Mouse (Mus musculus) stomach, embryonic 14.5 days (tissue): ENCODE data around the gene Dapk1. TPM values are rescaled to one million over a fixed set of nuclear protein-coding genes. Genes with fewer than 3 reads are reported as not detected.

Source experiments
- ATAC-seq: fragments of 200-750 bp; cut with Nextera tagmentation; 2 replicates; pipeline ENCODE4 v1.8.0; 2017; ENCODE audit warnings: low read depth, moderate TSS enrichment; ENCODE audit not compliant: insufficient number of reproducible peaks, insufficient read depth, low FRiP score
- H3K27ac ChIP-seq: fragments of 300-500 bp; sonication (generic); 2 replicates; pipeline ENCODE4 v1.5.1; 2014; ENCODE audit warnings: mild to moderate bottlenecking, low read length, moderate library complexity, mixed read lengths
- H3K27me3 ChIP-seq: fragments of 300-500 bp; sonication (generic); 2 replicates; pipeline ENCODE4 v1.6.1; 2014; ENCODE audit warnings: low read length, control low read depth, mixed read lengths; ENCODE audit not compliant: control insufficient read depth, insufficient read depth
- H3K36me3 ChIP-seq: fragments of 300-500 bp; sonication (generic); 2 replicates; pipeline ENCODE4 v1.6.1; 2014; ENCODE audit warnings: mild to moderate bottlenecking, control low read depth, low read length, moderate library complexity, mixed read lengths; ENCODE audit not compliant: control insufficient read depth, insufficient read depth
- H3K4me1 ChIP-seq: fragments of 300-500 bp; sonication (generic); 2 replicates; pipeline ENCODE4 v1.6.1; 2014; ENCODE audit warnings: low read length, control low read depth, mixed read lengths; ENCODE audit not compliant: control insufficient read depth, insufficient read depth
- H3K4me2 ChIP-seq: fragments of 300-500 bp; sonication (generic); replicated peaks from 2 replicates; pipeline ENCODE4 v1.6.1; 2014; ENCODE audit warnings: low read depth, low read length, control low read depth
- H3K4me3 ChIP-seq: fragments of 300-500 bp; sonication (generic); 2 replicates; pipeline ENCODE4 v1.5.1; 2014; ENCODE audit warnings: low read depth, low read length, control low read depth
- H3K9ac ChIP-seq: fragments of 300-500 bp; sonication (generic); replicated peaks from 2 replicates; pipeline ENCODE4 v1.6.1; 2014; ENCODE audit warnings: low read depth, mild to moderate bottlenecking, control low read depth, low read length, moderate library complexity, mixed read lengths
- H3K9me3 ChIP-seq: fragments of 300-500 bp; sonication (generic); 2 replicates; pipeline ENCODE4 v1.6.1; 2016; ENCODE audit warnings: low read depth, low read length, control low read depth; ENCODE audit not compliant: control insufficient read depth
- WGBS: fragments of 180-500 bp; shearing (Covaris S2); extraction: QIAGEN DNeasy Blood & Tissue Kit; methylation state at CpG from one replicate; pipeline ENCODE4 v1.1.7; 2014; 5-methylcytosine and 5-hydroxymethylcytosine counted together
- polyA plus RNA-seq: library from polyadenylated mRNA; unstranded; fragments of >200 nt; fragmentation: Nextera tagmentation; extraction: Ambion mirVana; gene quantifications from 2 replicates; pipeline ENCODE4 v1.2.1, GENCODE M21; 2014

Gene Dapk1
- polyA plus RNA-seq, 1 experiment from 2014 or later: 21.6 TPM

- Histone ChIP-seq H3K4me3 (no peak overlapping the region), H3K9ac (no peak overlapping the region), H3K4me2 (no peak overlapping the region), H3K27me3 (no peaks in the 10 kb centered on the region), H3K27ac (no peak overlapping the region), H3K36me3 (peaks cover 3% of the 10 kb centered on the region; the same call in 1 of the 2 replicates), H3K4me1 (peaks cover 4% of the 10 kb centered on the region; the same call in 1 of the 2 replicates), H3K9me3 (no peaks in the 10 kb centered on the region)
- ATAC-seq: no peak
- WGBS: 58% methylated on average over 3 of the region's 3 CpGs
Measured at GRCm38 (mm10) chr13:60716107-60716506, 114.4 kb downstream of the Dapk1 start.

- no peak overlapping the region for H3K27ac ChIP-seq
- no peaks in the 10 kb centered on the region for H3K27me3 ChIP-seq
- WGBS: 86% methylated on average over 10 of the region's 10 CpGs
- H3K36me3 ChIP-seq: peaks cover 3% of the 10 kb centered on the region; the same call in 1 of the 2 replicates
- H3K4me3 ChIP-seq: no peak overlapping the region
- H3K9me3 ChIP-seq: no peaks in the 10 kb centered on the region
- no peak overlapping the region for H3K4me2 ChIP-seq
- ATAC-seq: no peak
- H3K4me1 ChIP-seq: peaks cover 3% of the 10 kb centered on the region; the same call in 1 of the 2 replicates
- no peak overlapping the region for H3K9ac ChIP-seq
Measured at GRCm38 (mm10) chr13:60717421-60717820, 115.7 kb downstream of the Dapk1 start.

GRCm38 (mm10) chr13:60719581-60719980 lies 117.8 kb downstream of the Dapk1 start:
- Histone ChIP-seq H3K9ac (no peak overlapping the region), H3K27ac (no peak overlapping the region), H3K4me2 (no peak overlapping the region), H3K4me3 (no peak overlapping the region), H3K4me1 (no peaks in the 10 kb centered on the region), H3K9me3 (no peaks in the 10 kb centered on the region), H3K27me3 (no peaks in the 10 kb centered on the region), H3K36me3 (peaks cover 3% of the 10 kb centered on the region; the same call in 1 of the 2 replicates)
- no peak for ATAC-seq
- WGBS: 85% methylated on average over 10 of the region's 10 CpGs

GRCm38 (mm10) chr13:60722763-60723162 lies 121.0 kb downstream of the Dapk1 start:
- no peaks in the 10 kb centered on the region for H3K27me3 ChIP-seq
- no peak for ATAC-seq
- H3K9me3 ChIP-seq: no peaks in the 10 kb centered on the region
- no peaks in the 10 kb centered on the region for H3K4me1 ChIP-seq
- no peak overlapping the region for H3K4me3 ChIP-seq
- H3K36me3 ChIP-seq: peaks cover 3% of the 10 kb centered on the region; the same call in 1 of the 2 replicates
- 79% methylated on average over 8 of the region's 8 CpGs for WGBS
- no peak overlapping the region for H3K9ac ChIP-seq
- H3K27ac ChIP-seq: no peak overlapping the region
- H3K4me2 ChIP-seq: no peak overlapping the region

- Histone ChIP-seq H3K36me3 (no peaks in the 10 kb centered on the region; the same call in 1 of the 2 replicates), H3K27me3 (no peaks in the 10 kb centered on the region), H3K27ac (no peak overlapping the region), H3K9me3 (no peaks in the 10 kb centered on the region), H3K4me2 (no peak overlapping the region), H3K4me3 (no peak overlapping the region), H3K4me1 (no peaks in the 10 kb centered on the region), H3K9ac (no peak overlapping the region)
- no peak for ATAC-seq
- WGBS: 91% methylated on average over 9 of the region's 9 CpGs
Measured at GRCm38 (mm10) chr13:60728276-60729054, 126.7 kb downstream of the Dapk1 start.

GRCm38 (mm10) chr13:60729055-60729402 lies 127.3 kb downstream of the Dapk1 start:
- H3K4me3 ChIP-seq: no peak overlapping the region

GRCm38 (mm10) chr13:60730587-60730986 lies 128.8 kb downstream of the Dapk1 start:
- Histone ChIP-seq H3K9me3 (no peaks in the 10 kb centered on the region), H3K27ac (no peak overlapping the region), H3K36me3 (no peaks in the 10 kb centered on the region; the same call in 1 of the 2 replicates), H3K4me3 (no peak overlapping the region), H3K4me1 (no peaks in the 10 kb centered on the region), H3K27me3 (no peaks in the 10 kb centered on the region), H3K9ac (no peak overlapping the region), H3K4me2 (no peak overlapping the region)
- ATAC-seq: no peak
- WGBS: 95% methylated on average over 7 of the region's 7 CpGs

More at GRCm38 (mm10) chr13:60729055-60729402, 127.3 kb downstream of the Dapk1 start:
- WGBS: 74% methylated on average over 3 of the region's 3 CpGs
- ATAC-seq: no peak
- Histone ChIP-seq H3K36me3 (no peaks in the 10 kb centered on the region; the same call in 1 of the 2 replicates), H3K27me3 (no peaks in the 10 kb centered on the region), H3K9ac (no peak overlapping the region), H3K4me2 (no peak overlapping the region), H3K27ac (no peak overlapping the region), H3K4me1 (no peaks in the 10 kb centered on the region), H3K9me3 (no peaks in the 10 kb centered on the region)

- WGBS: 84% methylated on average over 3 of the region's 3 CpGs
- H3K36me3 ChIP-seq: no peaks in the 10 kb centered on the region; the same call in 1 of the 2 replicates
- H3K4me3 ChIP-seq: no peak overlapping the region
- no peaks in the 10 kb centered on the region for H3K4me1 ChIP-seq
- no peaks in the 10 kb centered on the region for H3K27me3 ChIP-seq
- no peak overlapping the region for H3K4me2 ChIP-seq
- no peak for ATAC-seq
- no peaks in the 10 kb centered on the region for H3K9me3 ChIP-seq
- no peak overlapping the region for H3K9ac ChIP-seq
- no peak overlapping the region for H3K27ac ChIP-seq
Measured at GRCm38 (mm10) chr13:60731001-60731400, 129.3 kb downstream of the Dapk1 start.
